Mouse (Mus musculus) forebrain, postnatal 0 days (tissue): Measurements from ENCODE around the gene Notch4. TPM values are rescaled to one million over a fixed set of nuclear protein-coding genes. Genes with fewer than 3 reads are reported as not detected.

Experiments
- ATAC-seq: fragments of 200-750 bp; cut with Nextera tagmentation; 2 replicates; pipeline ENCODE4 v1.8.0; 2017; ENCODE audit warnings: mild to moderate bottlenecking, moderate library complexity
- DNase-seq: peaks from one replicate; pipeline ENCODE4 v3.0.0-alpha.2; 2015
- H3K27ac ChIP-seq: fragments of 300-500 bp; sonication (generic); 2 replicates; pipeline ENCODE4 v1.5.1; 2014; ENCODE audit warnings: low read depth, mild to moderate bottlenecking, antibody characterized with exemption, low read length, moderate library complexity, mixed read lengths
- H3K27me3 ChIP-seq: fragments of 300-500 bp; sonication (generic); 2 replicates; pipeline ENCODE4 v1.6.1; 2014; ENCODE audit warnings: mild to moderate bottlenecking, low read length, mixed read lengths; ENCODE audit not compliant: insufficient read depth
- H3K36me3 ChIP-seq: fragments of 300-500 bp; sonication (generic); 2 replicates; pipeline ENCODE4 v1.6.1; 2014; ENCODE audit warnings: mild to moderate bottlenecking, moderate library complexity; ENCODE audit not compliant: insufficient read depth
- H3K4me1 ChIP-seq: fragments of 300-500 bp; sonication (generic); 2 replicates; pipeline ENCODE4 v1.6.1; 2014; ENCODE audit warnings: antibody characterized with exemption; ENCODE audit not compliant: insufficient read depth
- H3K4me2 ChIP-seq: fragments of 300-500 bp; sonication (generic); 2 replicates; pipeline ENCODE4 v1.6.1; 2014; ENCODE audit warnings: low read depth, mild to moderate bottlenecking, moderate library complexity
- H3K4me3 ChIP-seq: fragments of 300-500 bp; sonication (generic); 2 replicates; pipeline ENCODE4 v1.5.1; 2014; ENCODE audit warnings: low read depth, low read length, mixed read lengths
- H3K9ac ChIP-seq: fragments of 300-500 bp; sonication (generic); 2 replicates; pipeline ENCODE4 v1.6.1; 2014; ENCODE audit warnings: mild to moderate bottlenecking
- H3K9me3 ChIP-seq: fragments of 300-500 bp; sonication (generic); 2 replicates; pipeline ENCODE4 v1.6.1; 2016; ENCODE audit warnings: low read length
- CTCF ChIP-seq: sonication (generic); IDR thresholded peaks from 2 replicates; pipeline ENCODE4 v1.5.1; 2016; ENCODE audit warnings: antibody characterized with exemption, control low read depth, low read depth
- WGBS: fragments of 180-500 bp; shearing (Covaris S2); extraction: QIAGEN DNeasy Blood & Tissue Kit; methylation state at CpG from one replicate; pipeline ENCODE4 v1.1.7; 2014; 5-methylcytosine and 5-hydroxymethylcytosine counted together
- polyA plus RNA-seq: library from polyadenylated mRNA; unstranded; fragments of >200 nt; fragmentation: Nextera tagmentation; extraction: Ambion mirVana; gene quantifications from 2 replicates; pipeline ENCODE4 v1.2.1, GENCODE M21; 2015
- total RNA-seq: library from RNA; depleted of rRNA; stranded (reverse); fragments of >200 nt; gene quantifications from 2 replicates; pipeline ENCODE4 v1.2.3, GENCODE M21; 2014; rRNA removed

The Notch4 gene
- total and polyA plus RNA-seq, 2 experiments from 2014 or later = 5.5 to 16.0 TPM

GRCm38 (mm10) chr17:34629796-34630603 is 65.9 kb downstream of the Notch4 start:
- Histone ChIP-seq H3K4me3 (peak overlapping the region; percentile 45), H3K27ac (no peak overlapping the region), H3K27me3 (no peaks in the 10 kb centered on the region), H3K4me2 (peak overlapping the region; percentile 92), H3K9ac (peak overlapping the region; percentile 51), H3K9me3 (no peaks in the 10 kb centered on the region), H3K36me3 (no peaks in the 10 kb centered on the region), H3K4me1 (peaks cover 28% of the 10 kb centered on the region)
- ATAC-seq (no peak), DNase-seq (no peak)
- no peak for TF ChIP-seq CTCF
- 20% methylated on average over 12 of the region's 12 CpGs for WGBS

GRCm38 (mm10) chr17:34630761-34631301 is 66.8 kb downstream of the Notch4 start:
- Histone ChIP-seq H3K9ac (peak overlapping the region; percentile 51), H3K9me3 (no peaks in the 10 kb centered on the region), H3K36me3 (no peaks in the 10 kb centered on the region), H3K27me3 (no peaks in the 10 kb centered on the region), H3K4me1 (peaks cover 28% of the 10 kb centered on the region), H3K4me3 (peak overlapping the region; percentile 45), H3K4me2 (peak overlapping the region; percentile 92), H3K27ac (no peak overlapping the region)
- WGBS = 4% methylated on average over 48 of the region's 48 CpGs
- no peak for TF ChIP-seq CTCF
- ATAC-seq = no peak
- DNase-seq = no peak

DNA sequence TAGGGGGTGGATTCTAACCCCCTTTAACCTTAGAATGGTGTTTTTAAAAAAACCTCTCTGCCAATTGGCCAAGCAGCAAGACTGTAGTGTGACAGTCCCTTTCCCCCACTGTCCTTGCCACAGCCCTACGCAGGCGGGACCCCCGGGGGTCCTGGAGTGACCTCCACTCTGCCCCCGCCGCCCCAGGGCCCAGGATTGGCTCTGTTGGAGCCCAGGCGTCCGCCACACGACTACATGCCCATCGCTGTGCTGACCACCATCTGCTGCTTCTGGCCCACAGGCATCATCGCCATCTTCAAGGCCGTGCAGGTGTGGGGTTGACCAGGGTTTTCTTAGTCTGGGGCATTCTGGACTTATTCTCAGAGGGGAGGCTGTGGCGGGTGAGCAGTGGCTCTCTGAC is 67.6 kb downstream of the Notch4 start:
- Histone ChIP-seq H3K36me3 (no peaks in the 10 kb centered on the region), H3K4me3 (peak overlapping the region; percentile 45), H3K27me3 (no peaks in the 10 kb centered on the region), H3K27ac (no peak overlapping the region), H3K9me3 (no peaks in the 10 kb centered on the region), H3K4me1 (peaks cover 21% of the 10 kb centered on the region), H3K9ac (peak overlapping the region; percentile 19; the same call in 1 of the 2 replicates), H3K4me2 (peak overlapping the region; percentile 92)
- no peak for TF ChIP-seq CTCF
- DNase-seq (no peak), ATAC-seq (no peak)
- WGBS = 9% methylated on average over 12 of the region's 12 CpGs

DNA sequence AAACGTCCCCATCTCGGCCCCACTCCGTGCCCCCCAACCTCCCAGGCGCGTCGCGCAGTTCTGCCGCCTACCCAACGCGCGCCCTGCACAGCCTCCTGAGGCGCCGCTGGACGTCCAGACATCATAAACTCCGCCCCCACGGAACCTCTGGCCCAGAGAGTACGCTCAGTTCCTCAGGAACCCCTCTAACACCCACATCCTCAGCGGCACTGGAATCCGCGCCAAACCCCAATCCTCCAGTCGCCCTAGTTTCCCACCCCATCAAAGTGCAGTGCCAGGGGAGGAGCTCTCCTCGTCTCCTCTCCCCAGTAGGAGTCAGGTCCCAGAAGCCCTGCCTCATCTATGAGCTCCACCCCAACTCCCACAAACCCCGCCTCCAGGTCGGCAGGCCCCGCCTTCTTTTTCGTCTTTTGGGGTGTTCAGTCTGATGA is 68.2 kb downstream of the Notch4 start:
- Histone ChIP-seq H3K9ac (peak overlapping the region; percentile 19; the same call in 1 of the 2 replicates), H3K9me3 (no peaks in the 10 kb centered on the region), H3K4me3 (peak overlapping the region; percentile 45), H3K27me3 (no peaks in the 10 kb centered on the region), H3K36me3 (no peaks in the 10 kb centered on the region), H3K27ac (no peak overlapping the region), H3K4me2 (peak overlapping the region; percentile 92), H3K4me1 (peaks cover 21% of the 10 kb centered on the region)
- DNase-seq (peak; percentile 59), ATAC-seq (peak; percentile 44)
- TF ChIP-seq CTCF = no peak
- 2% methylated on average over 26 of the region's 26 CpGs for WGBS

DNA sequence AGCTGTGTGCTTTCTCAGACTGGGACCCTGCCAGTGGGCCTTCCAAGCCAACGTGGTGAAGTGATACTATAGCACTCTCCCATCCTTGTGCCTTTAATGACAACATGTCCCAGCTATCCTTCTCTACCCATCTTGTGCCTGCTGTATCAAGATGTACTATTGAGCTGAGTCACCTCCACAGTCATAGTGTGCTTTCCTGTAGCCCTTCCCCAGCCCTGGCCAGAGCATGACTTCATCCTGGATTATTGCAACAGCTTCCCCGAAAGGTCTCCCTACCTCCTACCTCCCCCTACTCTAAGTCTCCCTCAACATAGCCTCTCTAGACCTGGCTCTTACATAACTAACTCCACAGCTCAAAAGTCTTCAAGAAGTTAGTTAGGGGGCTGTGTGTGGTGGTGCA is 71.6 kb downstream of the Notch4 start:
- ATAC-seq = no peak
- no peak for DNase-seq
- peaks cover 7% of the 10 kb centered on the region for H3K4me1 ChIP-seq
- no peak overlapping the region for H3K4me3 ChIP-seq
- 70% methylated on average over 2 of the region's 2 CpGs for WGBS
- no peak for TF ChIP-seq CTCF
- no peaks in the 10 kb centered on the region for H3K9me3 ChIP-seq
- no peaks in the 10 kb centered on the region for H3K36me3 ChIP-seq
- no peak overlapping the region for H3K4me2 ChIP-seq
- H3K9ac ChIP-seq = no peak overlapping the region
- no peaks in the 10 kb centered on the region for H3K27me3 ChIP-seq
- H3K27ac ChIP-seq = no peak overlapping the region

- H3K4me3 ChIP-seq = no peak overlapping the region
- H3K9ac ChIP-seq = no peak overlapping the region
- ATAC-seq = no peak
- H3K27ac ChIP-seq = no peak overlapping the region
- WGBS = 53% methylated on average over 3 of the region's 3 CpGs
- no peaks in the 10 kb centered on the region for H3K9me3 ChIP-seq
- no peaks in the 10 kb centered on the region for H3K4me1 ChIP-seq
- H3K27me3 ChIP-seq = no peaks in the 10 kb centered on the region
- DNase-seq = no peak
- no peaks in the 10 kb centered on the region for H3K36me3 ChIP-seq
- no peak for TF ChIP-seq CTCF
- H3K4me2 ChIP-seq = no peak overlapping the region
These were observed 73.4 kb downstream of the Notch4 start for GRCm38 (mm10) chr17:34637459-34637858.

Other genes starting within 250 kb of the Notch4 start
- 0.15 TPM in 1 of 2 replicates, not detected in the other for gene H2-Eb2, start 238.6 kb upstream of the Notch4 start, total RNA-seq
- gene H2-Eb2, start 238.6 kb upstream of the Notch4 start, polyA plus RNA-seq = 0.04 TPM in 1 of 2 replicates, not detected in the other
- not detected in 2 replicates for gene Btnl2, start 209.4 kb upstream of the Notch4 start, total RNA-seq
- not detected in 2 replicates for gene Btnl2, start 209.4 kb upstream of the Notch4 start, polyA plus RNA-seq
- not detected in 2 replicates for gene Btnl1, start 187.1 kb upstream of the Notch4 start, total RNA-seq
- not detected in 2 replicates for gene Btnl1, start 187.1 kb upstream of the Notch4 start, polyA plus RNA-seq
- gene BC051142, start 165.4 kb upstream of the Notch4 start, total RNA-seq = 6.5 and 9.0 TPM in 2 replicates
- 4.4 and 5.5 TPM in 2 replicates for gene BC051142, start 165.4 kb upstream of the Notch4 start, polyA plus RNA-seq
- gene Btnl4, start 87.0 kb upstream of the Notch4 start, total RNA-seq = not detected in 2 replicates
- not detected in 2 replicates for gene Btnl4, start 87.0 kb upstream of the Notch4 start, polyA plus RNA-seq
- gene Btnl6, start 46.9 kb upstream of the Notch4 start, total RNA-seq = not detected in 2 replicates
- not detected in 2 replicates for gene Btnl6, start 46.9 kb upstream of the Notch4 start, polyA plus RNA-seq
- 1.2 and 2.4 TPM in 2 replicates for gene Gpsm3, start 25.5 kb downstream of the Notch4 start, total RNA-seq
- gene Gpsm3, start 25.5 kb downstream of the Notch4 start, polyA plus RNA-seq = 4.2 and 4.6 TPM in 2 replicates
- 56.7 and 75.2 TPM in 2 replicates for gene Pbx2, start 27.0 kb downstream of the Notch4 start, total RNA-seq
- 3.9 and 5.9 TPM in 2 replicates for gene Pbx2, start 27.0 kb downstream of the Notch4 start, polyA plus RNA-seq
- 1.8 and 2.8 TPM in 2 replicates for gene Ager, start 33.6 kb downstream of the Notch4 start, total RNA-seq
- 0.92 and 1.2 TPM in 2 replicates for gene Ager, start 33.6 kb downstream of the Notch4 start, polyA plus RNA-seq
- 39.0 and 45.3 TPM in 2 replicates for gene Rnf5, start 39.4 kb downstream of the Notch4 start, total RNA-seq
- 245 and 252 TPM in 2 replicates for gene Rnf5, start 39.4 kb downstream of the Notch4 start, polyA plus RNA-seq
- gene Agpat1, start 40.0 kb downstream of the Notch4 start, total RNA-seq = 187 and 217 TPM in 2 replicates
- gene Agpat1, start 40.0 kb downstream of the Notch4 start, polyA plus RNA-seq = 88.5 and 104 TPM in 2 replicates
- gene Egfl8, start 51.7 kb downstream of the Notch4 start, total RNA-seq = 2.7 and 3.2 TPM in 2 replicates
- 3.8 and 4.8 TPM in 2 replicates for gene Egfl8, start 51.7 kb downstream of the Notch4 start, polyA plus RNA-seq
- gene Ppt2, start 64.2 kb downstream of the Notch4 start, total RNA-seq = 24.2 and 27.2 TPM in 2 replicates
- 17.6 and 20.2 TPM in 2 replicates for gene Ppt2, start 64.2 kb downstream of the Notch4 start, polyA plus RNA-seq
- 7.8 and 11.4 TPM in 2 replicates for gene Prrt1, start 65.3 kb downstream of the Notch4 start, total RNA-seq
- gene Prrt1, start 65.3 kb downstream of the Notch4 start, polyA plus RNA-seq = 12.2 and 15.1 TPM in 2 replicates
- 9.6 and 19.9 TPM in 2 replicates for gene Fkbpl, start 80.5 kb downstream of the Notch4 start, total RNA-seq
- gene Fkbpl, start 80.5 kb downstream of the Notch4 start, polyA plus RNA-seq = 8.2 and 11.4 TPM in 2 replicates
- gene Atf6b, start 82.9 kb downstream of the Notch4 start, total RNA-seq = 39.9 and 43.7 TPM in 2 replicates
- gene Atf6b, start 82.9 kb downstream of the Notch4 start, polyA plus RNA-seq = 86.1 and 86.4 TPM in 2 replicates
- gene Tnxb, start 106.3 kb downstream of the Notch4 start, total RNA-seq = 1.0 and 1.7 TPM in 2 replicates
- 0.08 and 0.16 TPM in 2 replicates for gene Tnxb, start 106.3 kb downstream of the Notch4 start, polyA plus RNA-seq
- gene C4b, start 179.6 kb downstream of the Notch4 start, total RNA-seq = 1.5 and 1.6 TPM in 2 replicates
- gene C4b, start 179.6 kb downstream of the Notch4 start, polyA plus RNA-seq = 0.59 and 0.75 TPM in 2 replicates
- not detected in 2 replicates for gene Cyp21a1, start 240.3 kb downstream of the Notch4 start, total RNA-seq
- not detected in 2 replicates for gene Cyp21a1, start 240.3 kb downstream of the Notch4 start, polyA plus RNA-seq